Mouse (Mus musculus) brain, adult 2 months (tissue): ENCODE results near the gene Ccl28.
"Not testable (repeated sequence)": the region's sequence is repeated elsewhere in the genome, so short reads cannot be mapped to it uniquely, and the experiment has no call there.

Source experiments
- DNase-seq: peaks from one replicate; pipeline ENCODE4 v3.0.0; 2011; ENCODE audit warnings: low read depth, low spot score

The Ccl28 gene

DNA sequence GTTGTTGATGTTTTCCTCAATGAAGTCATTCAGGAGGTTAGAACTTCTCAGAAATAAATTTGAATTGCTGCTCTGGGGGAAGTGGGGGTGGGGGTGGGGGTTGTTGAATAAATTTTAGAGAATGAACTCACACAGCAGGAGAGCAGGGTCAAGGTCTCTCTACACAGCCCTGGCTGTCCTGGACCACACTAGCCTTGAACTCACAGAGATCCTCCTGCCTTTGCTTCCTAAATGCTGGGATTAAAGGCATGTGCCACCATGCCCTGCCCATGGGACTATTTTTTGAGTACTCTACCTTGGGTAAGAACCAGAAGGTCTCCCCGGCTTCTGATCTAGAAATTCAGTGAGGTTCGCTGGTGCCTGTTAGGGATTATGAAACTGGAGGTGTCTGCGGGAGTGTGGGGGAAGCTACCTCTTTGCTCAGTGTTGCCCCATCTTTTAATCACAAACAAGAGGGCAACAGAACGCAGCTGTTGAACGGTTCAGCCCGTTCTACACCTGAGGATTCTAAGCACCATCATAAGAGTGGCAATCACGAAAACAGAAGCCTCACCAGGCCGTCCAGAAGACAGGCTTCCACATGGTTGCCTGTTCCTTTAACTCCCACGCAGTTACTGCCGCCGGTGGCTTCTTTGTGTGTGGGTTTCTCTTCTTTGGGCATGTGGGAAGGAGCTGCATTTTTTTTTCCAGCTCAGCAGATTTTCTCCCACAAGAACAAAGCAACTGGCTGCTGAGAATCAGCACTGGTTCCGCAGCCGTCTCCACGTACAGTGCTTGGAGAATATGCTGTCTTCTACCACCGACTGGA is 25.5 kb downstream of the Ccl28 start:
- peak; percentile 92 for DNase-seq

DNA sequence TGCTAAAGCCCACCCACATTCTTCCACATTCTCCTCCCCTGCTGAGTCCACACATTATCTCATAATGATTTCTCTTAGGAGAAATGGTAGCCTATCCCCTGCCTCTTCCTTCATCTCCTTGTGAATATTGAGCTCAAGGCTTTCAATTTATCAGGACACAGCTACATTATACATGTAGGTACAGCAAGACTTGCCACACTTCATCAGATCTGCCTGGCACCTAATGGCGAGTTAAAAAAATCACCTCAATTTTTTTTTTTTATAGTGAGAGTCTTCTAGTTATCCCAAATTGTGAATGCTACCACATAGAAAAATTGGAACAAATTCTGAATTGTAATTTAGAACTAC is 26.1 kb downstream of the Ccl28 start:
- DNase-seq, result no peak

DNA sequence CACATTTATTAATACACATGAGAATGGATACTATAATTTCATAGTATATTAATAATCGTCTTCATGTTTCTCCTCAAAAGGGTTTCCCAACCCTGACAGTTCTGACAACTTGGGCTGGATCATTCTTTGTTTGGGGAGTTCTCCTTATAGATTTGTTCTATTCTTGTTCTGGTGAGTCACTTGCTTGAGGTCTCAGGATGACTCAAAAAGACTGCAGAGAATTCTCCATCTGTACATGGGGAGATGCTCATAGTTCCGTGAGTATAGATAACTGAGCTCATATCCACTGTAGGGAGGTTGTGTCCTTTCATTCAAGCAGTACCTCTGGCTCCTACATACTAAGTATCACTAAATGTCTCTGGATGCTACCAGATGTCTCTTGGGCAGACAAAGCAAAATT is 31.1 kb downstream of the Ccl28 start:
- peak; percentile 84 for DNase-seq

DNA sequence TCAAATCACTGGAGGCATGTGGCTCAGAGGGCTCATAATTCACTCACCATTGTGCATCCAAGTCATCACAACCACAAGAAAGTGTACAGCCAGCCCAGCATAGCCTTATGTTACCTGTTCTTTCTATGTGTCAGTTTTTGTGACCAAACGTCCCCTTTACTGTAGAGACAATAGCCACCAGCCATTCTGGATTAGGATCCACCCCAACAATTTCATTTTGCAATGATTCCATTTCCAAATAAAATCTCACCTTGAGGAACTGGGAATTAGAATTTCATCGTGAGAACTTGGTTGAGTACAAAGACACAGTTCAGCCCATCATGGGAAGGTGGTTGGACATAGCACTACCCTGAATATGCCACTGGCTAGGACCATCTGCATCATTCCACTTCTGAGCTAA is 32.6 kb downstream of the Ccl28 start:
- no peak for DNase-seq

DNA sequence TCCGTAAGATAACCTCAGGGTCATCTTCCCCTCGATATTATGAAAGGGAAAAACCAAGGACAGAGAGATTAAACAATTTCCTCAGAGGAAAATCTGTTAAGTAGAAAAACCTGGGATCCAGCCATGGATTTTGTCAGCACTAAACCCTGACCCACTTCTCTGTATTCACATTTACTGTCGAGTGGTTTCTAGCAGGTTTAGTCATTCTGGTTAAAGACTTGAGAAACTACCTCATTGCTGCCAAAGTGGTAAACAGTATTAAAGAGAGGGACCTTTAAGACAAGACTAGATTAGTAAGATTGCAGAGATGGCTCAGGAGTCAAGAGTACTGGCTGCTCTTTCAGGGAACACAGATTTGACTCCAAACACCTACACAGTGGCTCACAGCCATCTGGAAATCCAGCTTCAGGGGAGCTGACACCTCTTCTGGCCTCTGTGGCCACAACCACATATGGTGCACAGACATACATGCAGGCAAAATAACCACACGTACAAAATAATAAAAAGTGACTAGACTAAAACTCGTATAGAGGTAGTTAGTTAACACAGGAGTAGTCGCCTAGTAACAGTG is 33.3 kb downstream of the Ccl28 start:
- peak; percentile 73 for DNase-seq

DNA sequence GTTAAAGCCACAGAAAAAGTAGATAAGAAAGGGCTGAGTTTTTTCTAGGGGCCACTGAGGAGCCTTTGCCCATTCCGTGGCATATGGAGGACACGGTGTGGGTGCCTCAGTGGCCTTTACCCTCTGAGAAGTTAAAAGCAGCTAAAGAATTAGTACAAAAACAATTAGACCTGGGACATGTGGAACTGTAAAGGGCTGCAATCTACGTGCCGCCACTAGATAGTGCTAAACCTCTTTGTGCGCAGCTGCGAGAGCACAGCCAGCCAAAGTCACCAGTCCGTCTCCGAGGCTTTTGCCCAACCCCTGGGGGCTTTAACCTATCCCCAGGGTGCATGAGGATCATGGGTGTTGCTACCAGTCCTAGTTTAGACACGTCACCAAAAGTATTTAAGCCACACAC is 37.8 kb downstream of the Ccl28 start:
- not testable (repeated sequence) for DNase-seq

DNA sequence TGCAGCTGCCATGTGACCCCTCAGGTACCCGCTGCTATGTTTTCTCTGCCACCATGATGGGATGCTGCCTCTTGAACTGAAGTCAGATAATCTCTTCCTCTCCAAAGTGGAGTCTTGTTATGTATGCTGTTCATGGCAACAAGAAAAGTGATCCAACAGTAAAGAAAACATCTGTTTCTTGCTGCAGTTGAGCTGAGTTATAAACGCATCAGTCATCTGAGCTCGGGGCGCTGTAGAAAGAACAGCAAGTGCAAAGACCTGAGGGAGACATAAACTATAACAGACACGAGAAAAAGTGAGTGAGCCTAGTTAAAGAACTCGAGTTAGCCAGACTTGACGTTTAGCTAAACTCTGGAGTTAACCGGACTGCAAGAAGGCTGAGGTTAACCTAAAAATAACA is 55.2 kb downstream of the Ccl28 start:
- no peak for DNase-seq

DNA sequence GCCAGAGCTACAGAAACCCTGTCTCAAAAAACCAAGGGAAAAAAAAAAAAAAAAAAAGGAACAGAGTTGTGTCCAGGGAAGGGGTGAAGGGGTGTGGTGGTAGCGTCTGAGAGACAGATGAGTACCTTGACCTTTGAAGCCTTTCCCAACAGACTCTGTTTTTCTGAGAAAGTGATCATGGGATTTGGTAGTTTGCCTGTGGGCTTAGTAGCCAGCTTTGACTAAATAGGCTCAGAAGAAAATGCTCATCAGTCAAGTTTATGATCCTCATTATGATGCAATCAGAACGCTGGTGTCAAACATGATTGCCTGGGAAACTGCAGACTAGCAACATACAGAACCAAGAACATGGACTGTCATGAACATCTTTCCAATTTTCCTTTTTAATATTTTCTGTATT is 56.1 kb downstream of the Ccl28 start:
- DNase-seq, result no peak

DNA sequence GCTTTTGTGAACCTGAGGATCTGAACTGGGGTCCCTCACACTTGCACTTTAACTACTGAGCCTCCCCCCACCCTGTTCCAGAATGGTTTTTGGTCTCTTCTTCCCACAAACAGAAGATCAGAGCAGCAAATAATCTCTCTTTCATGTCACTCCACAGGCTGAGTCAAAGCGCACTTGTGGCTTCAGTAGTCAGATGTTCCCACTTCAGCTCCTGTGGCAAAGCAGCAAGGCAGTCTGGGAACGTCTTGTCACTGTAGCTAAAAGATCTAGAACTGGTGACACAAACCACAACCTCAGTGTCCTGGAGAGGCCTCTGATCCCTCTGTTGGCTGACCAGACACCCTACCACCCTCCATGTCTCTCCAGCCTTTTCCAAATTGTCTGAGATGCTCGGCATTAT is 57.5 kb downstream of the Ccl28 start:
- peak; percentile 26 for DNase-seq

DNA sequence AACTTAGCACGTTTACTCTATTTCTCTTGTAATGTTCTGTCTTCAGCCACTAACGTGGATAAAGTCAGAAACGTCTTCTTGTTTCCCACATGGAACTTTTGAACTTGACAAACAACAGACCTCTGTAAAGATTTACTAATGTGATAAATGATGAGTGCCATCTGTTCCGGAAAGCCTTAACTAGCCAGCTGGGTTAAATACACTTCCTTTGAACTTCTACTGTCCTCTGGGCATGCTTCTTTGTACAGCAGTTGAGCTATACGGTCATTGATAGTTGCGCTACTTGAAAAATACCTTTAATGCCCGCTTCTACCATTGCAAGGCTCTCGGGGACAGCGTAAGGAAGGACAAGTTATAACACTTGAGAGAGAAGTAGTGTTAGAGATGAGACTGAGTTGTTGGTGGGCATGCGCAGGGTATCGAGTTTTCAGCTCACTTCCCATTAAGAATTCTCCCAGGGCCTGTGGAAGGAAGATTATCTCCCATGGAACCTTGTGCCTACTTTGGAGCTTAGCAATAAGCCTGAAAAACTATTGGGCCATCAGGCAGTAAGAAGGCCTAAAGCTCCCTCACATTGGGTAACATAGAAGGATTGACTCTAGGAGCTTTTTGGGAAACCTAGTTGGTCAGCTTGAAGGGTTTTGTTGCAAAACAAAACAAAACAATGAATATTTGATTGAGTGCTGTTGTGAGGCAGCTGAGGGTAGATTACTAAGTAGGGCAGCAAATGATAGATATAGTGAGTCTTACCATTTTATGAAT is 61.0 kb downstream of the Ccl28 start:
- no peak for DNase-seq

DNA sequence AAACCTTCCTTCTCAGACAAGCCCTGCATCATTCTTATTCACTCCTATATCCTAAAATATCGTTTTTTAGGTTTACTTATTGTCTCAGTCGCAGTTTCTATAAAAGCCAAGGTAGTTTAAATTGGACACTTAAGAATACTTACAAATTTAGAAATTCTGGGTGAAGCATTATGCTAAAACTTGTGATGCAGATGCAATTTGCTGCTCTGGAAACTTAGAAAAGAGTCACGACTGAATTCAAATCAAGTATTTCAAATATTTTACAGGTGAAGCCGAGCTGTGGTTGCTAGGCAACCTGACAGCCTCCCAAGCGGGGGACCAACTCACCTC is 66.1 kb downstream of the Ccl28 start:
- no peak for DNase-seq

DNA sequence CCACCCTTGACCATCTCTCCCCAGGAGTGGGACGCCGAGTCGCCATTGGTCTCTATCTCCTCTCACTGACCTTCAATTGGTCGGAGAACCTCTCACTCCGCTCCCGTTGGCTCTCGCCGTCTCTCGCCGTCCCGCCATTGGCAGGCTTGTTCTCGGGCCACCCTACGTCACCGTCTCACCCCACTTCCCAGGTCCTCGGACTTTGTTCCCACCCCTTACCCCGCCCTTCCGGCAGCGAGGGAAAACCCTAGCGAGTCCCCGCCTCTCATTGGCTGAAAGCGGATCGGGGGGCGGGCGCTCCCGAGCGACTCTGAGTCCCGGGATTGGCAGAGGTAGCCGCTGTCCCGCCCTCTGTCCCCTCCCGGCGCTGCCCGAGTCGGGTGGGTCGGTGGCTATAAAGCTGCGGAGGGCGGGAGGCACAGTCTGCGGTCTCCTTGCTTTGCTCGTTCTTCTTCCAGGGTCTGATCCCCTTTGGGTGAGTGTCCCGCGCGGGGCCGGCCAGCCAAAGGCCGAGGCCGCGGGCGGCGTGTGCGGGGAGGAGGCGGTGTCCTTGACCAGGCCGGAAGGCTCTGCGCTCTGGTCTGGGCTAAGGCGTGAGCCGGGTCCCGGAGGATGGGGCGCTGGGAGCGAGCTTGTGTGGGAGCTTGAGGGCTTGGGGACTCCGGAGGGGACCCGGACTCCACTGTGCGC is 66.6 kb downstream of the Ccl28 start, which contains the start of gene Hmgcs1:
Gene Hmgcs1, plus strand, starts transcription at position 341 of the 690 bp plus-strand sequence.
- peak; percentile 100 for DNase-seq

DNA sequence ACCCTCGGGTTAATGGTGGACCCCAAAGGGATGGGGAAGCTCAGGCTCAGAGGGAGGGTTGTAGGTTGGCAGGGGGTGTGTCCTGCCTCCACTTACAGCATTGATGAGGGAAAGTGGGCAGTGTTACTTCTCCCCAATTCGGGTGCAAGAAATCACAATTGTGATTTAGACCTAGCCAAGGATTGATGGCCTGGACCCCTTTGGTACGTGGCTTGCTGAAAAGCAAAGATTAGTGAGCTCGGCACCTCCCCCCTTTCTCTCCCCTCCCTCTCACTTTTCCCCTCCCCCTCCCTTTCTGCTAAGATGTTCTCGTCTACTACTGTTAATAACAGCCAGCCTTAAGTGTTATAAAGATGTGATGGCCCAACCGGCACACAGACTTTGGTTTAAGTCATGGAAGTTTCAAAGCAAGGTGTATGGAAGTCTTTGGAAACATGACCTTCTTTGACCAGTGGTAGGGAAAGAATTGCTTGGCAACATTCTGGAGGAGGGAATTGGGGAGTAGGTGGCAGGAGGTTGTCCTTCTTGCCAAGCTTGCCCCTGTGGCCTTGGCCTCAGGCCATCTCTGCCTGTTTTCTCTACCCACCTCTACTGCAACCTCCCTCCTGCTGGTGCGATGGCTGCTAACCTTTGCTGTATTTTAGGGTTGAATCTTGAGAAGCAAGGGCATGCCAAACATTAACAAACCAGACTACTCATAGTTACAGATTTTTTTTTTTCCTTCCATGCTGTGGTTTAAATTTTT is 67.4 kb downstream of the Ccl28 start:
- DNase-seq, result peak; percentile 26

DNA sequence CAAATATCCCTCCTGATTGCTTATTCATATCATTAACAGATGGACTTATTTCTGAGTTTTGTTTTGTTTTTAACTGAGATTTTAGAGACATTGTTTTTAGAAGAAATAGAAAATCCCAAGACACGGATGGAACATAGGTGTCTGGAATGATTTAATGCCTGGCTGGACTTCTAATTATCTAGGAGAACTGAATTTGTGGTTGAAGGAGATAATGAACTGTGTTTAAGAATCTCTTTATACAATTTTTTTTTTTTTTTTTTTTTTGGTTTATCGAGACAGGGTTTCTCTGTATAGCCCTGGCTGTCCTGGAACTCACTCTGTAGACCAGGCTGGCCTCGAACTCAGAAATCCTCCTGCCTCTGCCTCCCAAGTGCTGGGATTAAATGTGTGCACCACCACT is 68.3 kb downstream of the Ccl28 start:
- DNase-seq, result not testable (repeated sequence)

DNA sequence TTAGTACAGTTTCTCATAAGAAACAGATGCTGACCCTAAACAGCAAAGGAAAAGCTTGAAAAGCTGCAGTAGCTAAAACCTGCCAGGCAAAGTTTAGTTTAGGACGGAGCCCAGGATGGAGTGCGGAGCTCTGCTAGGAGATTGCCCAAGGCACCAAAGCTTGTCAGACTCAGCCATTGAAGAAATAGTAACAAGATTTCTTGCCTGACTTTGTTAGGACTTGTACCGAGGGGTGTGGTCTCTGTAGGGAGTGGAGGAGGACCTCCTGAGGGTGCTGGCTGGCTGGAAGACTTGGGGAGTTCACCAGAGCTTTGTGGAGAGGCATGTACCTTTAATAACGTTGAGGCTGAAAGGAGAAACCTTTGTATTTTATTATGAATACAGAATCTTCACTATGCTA is 72.1 kb downstream of the Ccl28 start:
- DNase-seq, result no peak

DNA sequence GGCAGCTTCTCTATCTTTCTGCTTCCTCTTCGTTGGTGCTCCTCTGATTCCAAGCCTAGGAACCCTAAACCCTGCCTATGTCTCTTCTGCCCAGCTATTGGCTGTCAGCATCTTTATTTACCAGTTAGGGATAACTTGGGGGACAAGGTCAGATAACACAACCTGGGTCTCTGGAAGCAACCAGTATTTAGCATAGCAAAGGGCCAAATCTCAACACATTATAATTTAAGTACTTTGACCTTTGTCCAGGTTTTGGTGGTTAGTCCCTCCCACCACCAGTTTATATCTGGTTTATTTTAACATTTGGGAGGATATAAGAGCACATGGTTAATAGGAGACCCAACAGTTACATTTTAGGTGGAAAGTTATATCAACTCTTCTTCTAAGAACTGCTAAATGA is 72.9 kb downstream of the Ccl28 start:
- no peak for DNase-seq

DNA sequence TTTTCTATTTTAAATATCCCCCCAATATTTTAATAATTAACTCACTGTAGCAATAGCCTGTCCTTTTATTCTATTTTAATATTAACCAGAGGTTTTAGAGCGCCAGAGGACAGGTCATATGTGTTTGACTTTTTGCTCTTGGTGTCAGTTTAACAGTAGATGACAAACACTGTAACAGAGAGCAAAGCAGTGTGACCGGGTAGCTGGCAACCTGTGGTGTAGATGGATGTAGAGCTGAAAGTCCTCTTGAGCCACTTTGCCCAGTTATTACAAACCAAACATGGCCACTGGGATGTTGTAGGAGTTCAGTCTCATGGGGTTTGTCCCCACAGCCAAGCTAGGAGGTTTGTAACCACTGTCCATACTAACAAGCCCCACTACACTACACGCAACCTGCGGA is 74.8 kb downstream of the Ccl28 start:
- DNase-seq, result no peak
